Mouse (Mus musculus): ENCODE measurements around the gene Cdca4. TPM values are rescaled to one million over a fixed set of nuclear protein-coding genes. Genes with fewer than 3 reads are reported as not detected.

Gene Cdca4
- polyA plus RNA-seq (2014; fragmentation: Nextera tagmentation; extraction: Ambion mirVana), result 146 and 151 TPM in 2 replicates

DNA sequence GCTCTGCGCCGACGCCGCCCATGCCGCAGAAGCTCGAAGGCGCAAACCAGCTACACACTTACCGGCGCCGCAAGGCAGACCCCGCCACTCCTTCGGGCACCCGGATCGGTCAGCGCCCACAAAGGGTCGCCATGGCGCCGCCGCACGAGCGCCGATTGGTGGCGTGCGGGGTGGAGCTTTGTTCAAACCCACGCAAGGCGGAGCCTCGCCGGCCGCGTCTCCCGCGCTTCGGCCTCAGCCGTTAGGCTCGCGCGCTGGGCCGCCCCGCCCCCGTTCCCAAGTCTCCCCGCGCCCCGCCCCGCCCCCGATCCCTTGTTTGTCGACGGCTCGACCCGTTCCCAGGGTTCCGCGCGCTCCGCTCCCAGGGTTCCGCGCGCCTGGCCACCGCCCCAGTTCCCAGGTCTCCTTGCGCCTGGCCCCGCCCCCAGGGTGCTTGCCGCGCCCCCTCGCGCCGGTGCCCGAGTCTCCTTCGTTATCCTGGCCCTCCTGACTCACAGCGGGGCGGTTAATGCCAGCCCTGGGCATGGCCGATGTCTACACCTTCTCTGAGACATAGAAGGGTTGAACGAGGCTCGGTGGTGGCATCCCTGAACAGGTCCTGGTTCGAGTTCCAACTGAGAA, at the start of gene Cdca4:
Gene Cdca4 (minus strand): TSS at position 180 of the 621 bp plus-strand sequence.
- Histone ChIP-seq H3K36me3 (ENCODE audit: control insufficient read depth, insufficient read depth, low read length) (peaks cover 6% of the 10 kb centered on the region; the same call in 1 of the 2 replicates), H3K27me3 (ENCODE audit: control insufficient read depth, insufficient read depth, low read length) (no peaks in the 10 kb centered on the region), H3K9me3 (ENCODE audit: control insufficient read depth, low read length) (no peaks in the 10 kb centered on the region), H3K4me3 (ENCODE audit: low read depth, low read length) (peak within 1 kb of the TSS; percentile 87), H3K4me1 (replicated peaks; ENCODE audit: control insufficient read depth, insufficient read depth, low read length) (peaks cover 21% of the 10 kb centered on the region), H3K9ac (ENCODE audit: low read depth, low read length) (peak within 1 kb of the TSS; percentile 97), H3K4me2 (replicated peaks; ENCODE audit: low read depth, low read length) (peak within 1 kb of the TSS; percentile 77), H3K27ac (ENCODE audit: low read depth, low read length) (peak within 1 kb of the TSS; percentile 88)
- DNase-seq (ENCODE audit: low spot score), result peak; percentile 99
- 1% methylated on average over 55 of the region's 72 CpGs for WGBS
- peak; percentile 98 for ATAC-seq (ENCODE audit: low FRiP score)

DNA sequence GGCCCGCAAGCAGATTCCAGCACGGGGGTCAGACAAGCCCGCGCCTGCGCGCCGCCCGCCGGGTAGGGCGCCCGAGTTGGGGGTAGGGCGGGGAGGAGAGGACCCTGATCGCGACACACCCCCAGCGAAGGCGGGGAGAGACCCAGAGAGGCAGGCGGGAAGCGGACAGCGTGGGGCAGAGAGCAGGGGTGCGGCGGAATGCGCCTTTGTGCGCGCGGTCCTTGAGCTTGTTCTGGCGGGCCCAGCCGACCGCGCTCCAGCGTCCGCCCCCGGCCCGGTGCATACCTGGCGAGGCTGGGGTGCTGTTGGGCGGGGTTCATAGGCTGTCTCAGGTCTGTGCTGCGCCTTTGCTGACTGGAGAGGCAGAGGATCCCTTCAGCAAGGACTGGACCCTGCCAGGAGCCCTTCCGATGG, 48.4 kb upstream of the Cdca4 start:
- under 1% methylated on average over 30 of the region's 37 CpGs for WGBS
- H3K27ac ChIP-seq (ENCODE audit: low read depth, low read length), result no peak overlapping the region
- DNase-seq (ENCODE audit: low spot score), result peak; percentile 40
- peak overlapping the region; percentile 35 for H3K4me2 ChIP-seq (replicated peaks; ENCODE audit: low read depth, low read length)
- 0 out of 2 replicates have a peak overlapping the region, but pooled peaks have one; percentile 8 for H3K9ac ChIP-seq (ENCODE audit: low read depth, low read length)
- H3K27me3 ChIP-seq (ENCODE audit: control insufficient read depth, insufficient read depth, low read length), result peaks cover 55% of the 10 kb centered on the region
- no peaks in the 10 kb centered on the region for H3K36me3 ChIP-seq (ENCODE audit: control insufficient read depth, insufficient read depth, low read length)
- no peaks in the 10 kb centered on the region for H3K9me3 ChIP-seq (ENCODE audit: control insufficient read depth, low read length)
- H3K4me1 ChIP-seq (replicated peaks; ENCODE audit: control insufficient read depth, insufficient read depth, low read length), result peaks cover 7% of the 10 kb centered on the region
- H3K4me3 ChIP-seq (ENCODE audit: low read depth, low read length), result peak overlapping the region; percentile 20
- no peak for ATAC-seq (ENCODE audit: low FRiP score)

DNA sequence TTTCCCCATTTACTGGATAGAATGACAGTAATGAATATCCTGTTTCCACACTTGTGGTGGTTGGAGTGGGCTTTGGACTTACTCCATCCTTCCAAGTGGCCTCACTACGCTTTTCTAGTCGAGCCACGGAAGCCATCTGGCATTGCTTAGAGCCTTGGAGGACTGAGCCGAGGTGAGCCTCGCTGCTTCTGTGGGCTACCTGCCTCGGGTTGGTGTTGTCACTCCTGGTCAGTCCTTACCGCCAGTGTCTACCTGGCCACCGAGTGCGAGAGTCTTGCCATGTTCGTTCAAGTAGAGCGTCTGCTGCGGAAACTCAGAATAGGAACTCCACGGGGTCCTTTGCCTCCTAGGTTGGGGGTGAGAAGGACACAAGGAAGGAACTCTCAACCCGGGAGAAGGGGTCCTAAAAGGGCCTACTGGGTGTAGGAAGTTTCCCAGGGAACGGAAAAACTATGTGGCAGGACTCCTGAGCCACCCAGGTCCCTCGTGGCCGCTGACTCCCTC, 47.9 kb upstream of the Cdca4 start:
- H3K9ac ChIP-seq (ENCODE audit: low read depth, low read length), result 0 out of 2 replicates have a peak overlapping the region, but pooled peaks have one; percentile 8
- peak; percentile 43 for DNase-seq (ENCODE audit: low spot score)

DNA sequence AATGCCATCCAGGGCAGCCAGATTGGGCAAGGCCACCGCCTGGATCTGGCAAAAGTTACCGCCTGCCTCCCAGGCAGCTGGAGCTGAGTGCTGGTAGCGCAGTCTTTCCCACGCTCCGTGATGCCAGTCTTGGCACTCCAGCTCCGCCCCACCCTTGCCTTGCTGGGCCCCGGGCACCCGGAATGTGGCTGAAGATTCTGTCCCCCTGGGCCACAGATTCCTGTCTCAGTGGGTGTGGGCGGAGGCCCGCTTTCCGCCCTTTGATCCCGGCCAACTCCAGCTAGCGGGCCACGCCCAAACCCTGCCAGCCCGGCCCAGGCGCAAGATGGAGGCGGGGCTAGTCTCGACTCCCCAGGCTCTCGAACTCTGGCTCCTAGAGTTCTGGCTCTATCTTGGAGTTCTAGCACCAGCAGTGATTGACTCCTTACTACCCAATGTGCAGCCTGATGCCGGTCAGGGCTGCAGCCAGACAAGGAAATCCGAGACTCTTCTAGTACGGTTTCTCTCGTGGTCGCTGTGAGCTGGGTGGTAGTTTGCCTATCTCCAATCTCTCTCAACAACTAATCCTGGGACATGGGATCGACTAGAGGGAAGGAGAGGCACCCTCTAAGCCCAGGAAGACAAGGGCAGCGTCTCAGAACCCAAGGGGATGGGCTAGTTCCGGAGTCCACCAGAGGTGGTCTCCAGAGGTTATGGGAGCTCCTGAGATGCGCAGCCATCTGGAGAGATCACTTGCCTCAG, 47.3 kb upstream of the Cdca4 start:
- Histone ChIP-seq H3K27me3 (ENCODE audit: control insufficient read depth, insufficient read depth, low read length) (peaks cover 55% of the 10 kb centered on the region), H3K9me3 (ENCODE audit: control insufficient read depth, low read length) (no peaks in the 10 kb centered on the region), H3K4me1 (replicated peaks; ENCODE audit: control insufficient read depth, insufficient read depth, low read length) (peaks cover 7% of the 10 kb centered on the region), H3K36me3 (ENCODE audit: control insufficient read depth, insufficient read depth, low read length) (no peaks in the 10 kb centered on the region), H3K4me2 (replicated peaks; ENCODE audit: low read depth, low read length) (peak overlapping the region; percentile 14), H3K27ac (ENCODE audit: low read depth, low read length) (no peak overlapping the region), H3K4me3 (ENCODE audit: low read depth, low read length) (no peak overlapping the region), H3K9ac (ENCODE audit: low read depth, low read length) (no peak overlapping the region)
- DNase-seq (ENCODE audit: low spot score) (peak; percentile 31), ATAC-seq (ENCODE audit: low FRiP score) (0 out of 2 replicates have a peak, but pooled peaks have one; percentile 22)
- WGBS, result 5% methylated on average over 28 of the region's 28 CpGs

More for the DNA sequence above, 47.9 kb upstream of the Cdca4 start:
- ATAC-seq (ENCODE audit: low FRiP score), result no peak
- peak overlapping the region; percentile 35 for H3K4me2 ChIP-seq (replicated peaks; ENCODE audit: low read depth, low read length)
- H3K36me3 ChIP-seq (ENCODE audit: control insufficient read depth, insufficient read depth, low read length), result no peaks in the 10 kb centered on the region
- H3K4me1 ChIP-seq (replicated peaks; ENCODE audit: control insufficient read depth, insufficient read depth, low read length), result peaks cover 7% of the 10 kb centered on the region
- peaks cover 55% of the 10 kb centered on the region for H3K27me3 ChIP-seq (ENCODE audit: control insufficient read depth, insufficient read depth, low read length)
- 6% methylated on average over 17 of the region's 17 CpGs for WGBS
- H3K27ac ChIP-seq (ENCODE audit: low read depth, low read length), result no peak overlapping the region
- no peaks in the 10 kb centered on the region for H3K9me3 ChIP-seq (ENCODE audit: control insufficient read depth, low read length)
- peak overlapping the region; percentile 20 for H3K4me3 ChIP-seq (ENCODE audit: low read depth, low read length)

DNA sequence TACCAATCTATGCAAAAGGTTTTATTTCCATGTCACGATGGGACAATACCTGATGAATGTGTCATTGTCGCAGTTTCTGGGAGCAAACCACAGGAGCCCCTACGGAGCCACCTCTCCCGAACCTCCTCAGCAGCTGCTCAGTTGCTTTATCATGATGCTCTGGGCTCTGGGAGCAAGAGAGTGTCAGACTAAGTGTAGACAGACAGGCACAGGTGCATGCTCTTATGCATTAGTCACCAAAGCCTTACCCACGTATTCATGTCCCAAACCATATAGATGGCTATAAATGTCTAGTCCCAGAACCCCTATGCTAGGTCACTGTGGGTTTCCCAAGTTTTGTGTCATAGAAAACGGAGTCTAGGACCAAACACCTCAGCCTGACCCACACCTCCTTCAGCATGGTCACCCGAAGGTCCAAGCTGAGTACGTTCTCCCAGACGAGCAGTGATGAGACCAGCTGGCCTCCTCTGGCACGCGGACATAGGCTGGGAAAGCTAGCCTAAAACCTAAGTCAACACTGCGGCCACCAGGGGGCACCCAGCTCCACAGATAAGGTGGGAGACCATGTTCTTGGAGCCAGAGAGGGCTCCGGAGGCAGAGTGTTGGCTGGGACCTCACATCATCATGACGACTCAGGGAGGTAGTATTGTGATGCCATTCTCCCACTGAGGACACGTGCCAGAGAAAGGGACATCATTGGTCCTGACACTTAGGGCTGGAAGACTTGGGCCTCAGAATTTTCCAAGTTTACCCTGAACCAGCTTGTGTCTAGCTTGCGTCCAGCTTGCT, 46.2 kb upstream of the Cdca4 start:
- H3K4me1 ChIP-seq (replicated peaks; ENCODE audit: control insufficient read depth, insufficient read depth, low read length), result peaks cover 7% of the 10 kb centered on the region
- H3K4me3 ChIP-seq (ENCODE audit: low read depth, low read length), result no peak overlapping the region
- no peak overlapping the region for H3K9ac ChIP-seq (ENCODE audit: low read depth, low read length)
- WGBS, result 26% methylated on average over 16 of the region's 16 CpGs
- no peaks in the 10 kb centered on the region for H3K36me3 ChIP-seq (ENCODE audit: control insufficient read depth, insufficient read depth, low read length)
- H3K4me2 ChIP-seq (replicated peaks; ENCODE audit: low read depth, low read length), result no peak overlapping the region
- DNase-seq (ENCODE audit: low spot score) (peak; percentile 95), ATAC-seq (ENCODE audit: low FRiP score) (peak; percentile 44; the same call in 1 of the 2 replicates)
- peaks cover 55% of the 10 kb centered on the region for H3K27me3 ChIP-seq (ENCODE audit: control insufficient read depth, insufficient read depth, low read length)
- H3K9me3 ChIP-seq (ENCODE audit: control insufficient read depth, low read length), result no peaks in the 10 kb centered on the region
- H3K27ac ChIP-seq (ENCODE audit: low read depth, low read length), result no peak overlapping the region

DNA sequence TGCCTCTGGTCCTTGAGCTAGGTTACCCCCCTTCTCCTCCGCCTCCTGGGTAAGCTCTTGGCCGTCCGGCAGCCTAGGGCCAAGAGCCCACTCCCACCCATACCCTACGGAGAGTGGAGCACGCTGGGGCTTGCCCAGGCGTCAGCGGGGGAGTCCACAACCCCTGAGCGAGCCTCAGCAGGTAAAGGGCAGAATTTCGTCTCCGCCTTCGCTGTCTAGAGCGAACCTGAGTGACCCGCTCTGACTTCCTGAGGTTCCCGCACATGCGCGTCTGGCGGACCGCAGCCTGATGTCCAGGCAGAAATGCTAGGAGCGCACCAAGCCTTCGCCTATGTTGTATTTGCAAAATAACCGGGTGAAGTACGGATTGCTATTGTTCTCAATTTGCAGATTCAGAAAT, 45.0 kb upstream of the Cdca4 start:
- 14% methylated on average over 22 of the region's 22 CpGs for WGBS
- Histone ChIP-seq H3K9ac (ENCODE audit: low read depth, low read length) (no peak overlapping the region; the same call in 1 of the 2 replicates), H3K4me1 (replicated peaks; ENCODE audit: control insufficient read depth, insufficient read depth, low read length) (peaks cover 7% of the 10 kb centered on the region), H3K9me3 (ENCODE audit: control insufficient read depth, low read length) (no peaks in the 10 kb centered on the region), H3K36me3 (ENCODE audit: control insufficient read depth, insufficient read depth, low read length) (no peaks in the 10 kb centered on the region), H3K27ac (ENCODE audit: low read depth, low read length) (no peak overlapping the region), H3K27me3 (ENCODE audit: control insufficient read depth, insufficient read depth, low read length) (peaks cover 55% of the 10 kb centered on the region), H3K4me2 (replicated peaks; ENCODE audit: low read depth, low read length) (peak overlapping the region; percentile 25), H3K4me3 (ENCODE audit: low read depth, low read length) (peak overlapping the region; percentile 17; the same call in 1 of the 2 replicates)
- no peak for ATAC-seq (ENCODE audit: low FRiP score)
- DNase-seq (ENCODE audit: low spot score), result no peak

DNA sequence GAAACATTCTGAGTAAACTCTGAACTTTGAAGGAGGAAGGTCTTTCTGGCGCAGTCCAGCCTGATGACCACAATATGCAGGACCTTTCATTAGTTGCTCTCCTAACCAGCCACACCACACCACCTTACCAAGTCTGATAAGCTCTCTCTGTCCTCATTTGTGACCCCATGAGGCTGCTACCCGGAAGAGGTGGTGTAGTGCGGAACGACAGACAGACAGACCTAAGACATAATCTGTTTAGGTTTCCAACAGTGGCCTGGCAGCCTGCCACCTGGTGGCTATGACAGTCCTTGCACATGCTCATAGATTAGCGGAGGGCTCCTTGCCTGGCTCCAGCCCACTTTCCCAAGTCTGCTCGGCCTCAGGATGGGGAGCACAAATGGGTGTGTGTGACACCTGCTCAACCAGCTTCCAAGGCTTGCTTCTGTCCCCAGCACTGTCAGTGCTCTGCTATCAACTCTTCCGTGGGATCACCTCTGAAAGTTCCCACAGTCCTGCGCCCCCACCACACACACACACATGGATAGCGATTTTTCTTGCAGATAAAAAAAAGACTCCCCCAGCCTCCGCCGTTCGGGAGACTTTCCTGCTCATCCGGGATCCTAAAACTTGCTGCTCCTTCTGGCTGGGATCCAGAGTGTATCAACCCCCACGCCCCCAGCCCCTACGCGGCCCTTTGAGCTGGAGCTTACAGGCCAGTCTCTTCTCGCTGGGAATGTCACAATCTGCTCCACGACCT, 44.4 kb upstream of the Cdca4 start:
- ATAC-seq (ENCODE audit: low FRiP score) (peak; percentile 15; the same call in 1 of the 2 replicates), DNase-seq (ENCODE audit: low spot score) (peak; percentile 80)
- H3K9me3 ChIP-seq (ENCODE audit: control insufficient read depth, low read length), result no peaks in the 10 kb centered on the region
- peaks cover 51% of the 10 kb centered on the region for H3K27me3 ChIP-seq (ENCODE audit: control insufficient read depth, insufficient read depth, low read length)
- 19% methylated on average over 18 of the region's 18 CpGs for WGBS
- H3K4me1 ChIP-seq (replicated peaks; ENCODE audit: control insufficient read depth, insufficient read depth, low read length), result peaks cover 7% of the 10 kb centered on the region
- H3K4me2 ChIP-seq (replicated peaks; ENCODE audit: low read depth, low read length), result peak overlapping the region; percentile 25
- H3K9ac ChIP-seq (ENCODE audit: low read depth, low read length), result no peak overlapping the region; the same call in 1 of the 2 replicates
- H3K27ac ChIP-seq (ENCODE audit: low read depth, low read length), result no peak overlapping the region
- peak overlapping the region; percentile 17; the same call in 1 of the 2 replicates for H3K4me3 ChIP-seq (ENCODE audit: low read depth, low read length)
- H3K36me3 ChIP-seq (ENCODE audit: control insufficient read depth, insufficient read depth, low read length), result no peaks in the 10 kb centered on the region

DNA sequence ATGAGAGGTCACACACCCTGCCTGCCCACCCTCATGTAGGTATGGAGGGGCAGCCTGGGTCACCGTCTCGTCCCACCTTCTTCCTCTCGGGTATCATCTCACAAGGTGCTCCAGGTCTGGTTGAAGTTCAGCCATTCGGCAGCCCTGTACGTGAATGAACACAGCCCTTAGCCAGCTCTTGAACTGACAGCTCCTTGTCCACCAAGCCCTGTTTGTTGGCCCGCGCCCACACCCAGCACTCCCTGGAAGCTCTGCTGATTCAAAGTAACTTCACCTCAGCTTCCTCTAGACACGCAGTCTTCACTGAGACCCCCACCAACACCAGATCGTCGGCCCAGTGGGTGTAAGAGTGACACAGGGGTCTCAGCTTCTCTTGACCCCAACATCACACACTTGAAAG, 43.8 kb upstream of the Cdca4 start:
- no peaks in the 10 kb centered on the region for H3K9me3 ChIP-seq (ENCODE audit: control insufficient read depth, low read length)
- 85% methylated on average over 10 of the region's 10 CpGs for WGBS
- ATAC-seq (ENCODE audit: low FRiP score) (no peak), DNase-seq (ENCODE audit: low spot score) (no peak)
- H3K27ac ChIP-seq (ENCODE audit: low read depth, low read length), result no peak overlapping the region
- no peak overlapping the region for H3K4me2 ChIP-seq (replicated peaks; ENCODE audit: low read depth, low read length)
- H3K9ac ChIP-seq (ENCODE audit: low read depth, low read length), result no peak overlapping the region
- H3K4me1 ChIP-seq (replicated peaks; ENCODE audit: control insufficient read depth, insufficient read depth, low read length), result peaks cover 7% of the 10 kb centered on the region
- H3K27me3 ChIP-seq (ENCODE audit: control insufficient read depth, insufficient read depth, low read length), result peaks cover 44% of the 10 kb centered on the region
- no peak overlapping the region for H3K4me3 ChIP-seq (ENCODE audit: low read depth, low read length)
- no peaks in the 10 kb centered on the region for H3K36me3 ChIP-seq (ENCODE audit: control insufficient read depth, insufficient read depth, low read length)

Measured in hindbrain, embryonic 11.5 days (tissue).